Mouse (Mus musculus): Measurements from ENCODE around the gene Mrpl39. TPM values are rescaled to one million over a fixed set of nuclear protein-coding genes. Genes with fewer than 3 reads are reported as not detected.

Gene Mrpl39
- total and polyA plus RNA-seq, 2 experiments from 2014 or later, result 34.3 to 43.2 TPM

DNA sequence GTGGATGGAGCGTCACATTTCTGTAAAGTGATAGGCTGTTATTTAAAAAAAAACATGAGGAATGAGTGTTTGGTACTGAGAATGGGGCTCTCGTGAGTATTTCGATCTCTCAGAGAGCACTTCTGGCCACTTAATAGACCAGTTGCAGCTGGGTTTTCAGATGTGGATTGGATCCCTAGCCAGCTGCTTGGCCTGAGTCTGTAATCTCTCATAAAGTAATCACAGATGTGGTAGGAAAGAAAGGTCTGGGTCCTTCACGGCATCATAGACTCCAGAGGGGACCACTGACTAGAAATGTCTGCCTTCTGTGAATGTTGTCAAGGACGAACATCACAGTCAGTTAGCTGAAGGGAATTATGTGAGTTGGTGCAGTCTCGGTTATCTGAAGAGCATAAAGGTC is 42.9 kb upstream of the Mrpl39 start:
- no peaks in the 10 kb centered on the region for H3K4me1 ChIP-seq (ENCODE audit: insufficient read depth, low read length)
- H3K4me3 ChIP-seq (ENCODE audit: low read depth, low read length), result no peak overlapping the region
- TF ChIP-seq CTCF (IDR thresholded peaks at IDR 0.05), result no peak
- no peaks in the 10 kb centered on the region for H3K36me3 ChIP-seq (ENCODE audit: insufficient read depth, low read length)
- no peak overlapping the region for H3K4me2 ChIP-seq (ENCODE audit: low read depth, low read length, poor library complexity, severe bottlenecking)
- no peaks in the 10 kb centered on the region for H3K27me3 ChIP-seq (ENCODE audit: insufficient read depth, low read length)
- DNase-seq (ENCODE audit: low spot score), result no peak
- H3K9me3 ChIP-seq (ENCODE audit: low read length), result no peaks in the 10 kb centered on the region
- H3K9ac ChIP-seq (replicated peaks; ENCODE audit: low read length, poor library complexity, severe bottlenecking), result no peak overlapping the region
- WGBS, result 97% methylated on average over 6 of the region's 6 CpGs
- no peak for ATAC-seq (ENCODE audit: low FRiP score)
- no peak overlapping the region for H3K27ac ChIP-seq (ENCODE audit: low read depth, low read length)

GRCm38 (mm10) chr16:84776089-84776784 is 40.7 kb upstream of the Mrpl39 start:
- no peaks in the 10 kb centered on the region for H3K9me3 ChIP-seq (ENCODE audit: low read length)
- H3K9ac ChIP-seq (replicated peaks; ENCODE audit: low read length, poor library complexity, severe bottlenecking), result no peak overlapping the region
- DNase-seq (ENCODE audit: low spot score), result peak; percentile 17
- TF ChIP-seq CTCF (IDR thresholded peaks at IDR 0.05), result peak; percentile 57
- H3K27ac ChIP-seq (ENCODE audit: low read depth, low read length), result no peak overlapping the region
- no peaks in the 10 kb centered on the region for H3K36me3 ChIP-seq (ENCODE audit: insufficient read depth, low read length)
- H3K27me3 ChIP-seq (ENCODE audit: insufficient read depth, low read length), result no peaks in the 10 kb centered on the region
- H3K4me1 ChIP-seq (ENCODE audit: insufficient read depth, low read length), result 0 out of 2 replicates have a peak, but pooled peaks cover 4% of the 10 kb centered on the region
- WGBS, result 35% methylated on average over 7 of the region's 7 CpGs
- peak overlapping the region; percentile 98 for H3K4me2 ChIP-seq (ENCODE audit: low read depth, low read length, poor library complexity, severe bottlenecking)
- peak overlapping the region; percentile 57; the same call in 1 of the 2 replicates for H3K4me3 ChIP-seq (ENCODE audit: low read depth, low read length)
- ATAC-seq (ENCODE audit: low FRiP score), result no peak

- Histone ChIP-seq H3K4me1 (ENCODE audit: insufficient read depth, low read length) (0 out of 2 replicates have a peak, but pooled peaks cover 4% of the 10 kb centered on the region), H3K27me3 (ENCODE audit: insufficient read depth, low read length) (no peaks in the 10 kb centered on the region), H3K9ac (replicated peaks; ENCODE audit: low read length, poor library complexity, severe bottlenecking) (no peak overlapping the region), H3K27ac (ENCODE audit: low read depth, low read length) (no peak overlapping the region), H3K9me3 (ENCODE audit: low read length) (no peaks in the 10 kb centered on the region), H3K4me3 (ENCODE audit: low read depth, low read length) (peak overlapping the region; percentile 57), H3K36me3 (ENCODE audit: insufficient read depth, low read length) (no peaks in the 10 kb centered on the region), H3K4me2 (ENCODE audit: low read depth, low read length, poor library complexity, severe bottlenecking) (peak overlapping the region; percentile 98)
- ATAC-seq (ENCODE audit: low FRiP score) (no peak), DNase-seq (ENCODE audit: low spot score) (no peak)
- TF ChIP-seq CTCF (IDR thresholded peaks at IDR 0.05), result no peak
- WGBS, result 10% methylated on average over 11 of the region's 11 CpGs
These were observed 39.8 kb upstream of the Mrpl39 start for GRCm38 (mm10) chr16:84775356-84775755.

GRCm38 (mm10) chr16:84774761-84775231 is 39.3 kb upstream of the Mrpl39 start:
- no peaks in the 10 kb centered on the region for H3K27me3 ChIP-seq (ENCODE audit: insufficient read depth, low read length)
- H3K27ac ChIP-seq (ENCODE audit: low read depth, low read length), result peak overlapping the region; percentile 78
- 0 out of 2 replicates have a peak, but pooled peaks cover 4% of the 10 kb centered on the region for H3K4me1 ChIP-seq (ENCODE audit: insufficient read depth, low read length)
- H3K9me3 ChIP-seq (ENCODE audit: low read length), result no peaks in the 10 kb centered on the region
- WGBS, result 2% methylated on average over 23 of the region's 23 CpGs
- no peak for TF ChIP-seq CTCF (IDR thresholded peaks at IDR 0.05)
- H3K4me2 ChIP-seq (ENCODE audit: low read depth, low read length, poor library complexity, severe bottlenecking), result peak overlapping the region; percentile 98
- peak; percentile 53 for ATAC-seq (ENCODE audit: low FRiP score)
- peak overlapping the region; percentile 63; the same call in 1 of the 2 replicates for H3K9ac ChIP-seq (replicated peaks; ENCODE audit: low read length, poor library complexity, severe bottlenecking)
- peak overlapping the region; percentile 57 for H3K4me3 ChIP-seq (ENCODE audit: low read depth, low read length)
- H3K36me3 ChIP-seq (ENCODE audit: insufficient read depth, low read length), result no peaks in the 10 kb centered on the region
- peak; percentile 83 for DNase-seq (ENCODE audit: low spot score)

- Histone ChIP-seq H3K27ac (ENCODE audit: low read depth, low read length) (peak within 1 kb of the TSS; percentile 78), H3K4me2 (ENCODE audit: low read depth, low read length, poor library complexity, severe bottlenecking) (peak within 1 kb of the TSS; percentile 98), H3K4me3 (ENCODE audit: low read depth, low read length) (peak within 1 kb of the TSS; percentile 57), H3K4me1 (ENCODE audit: insufficient read depth, low read length) (0 out of 2 replicates have a peak, but pooled peaks cover 4% of the 10 kb centered on the region), H3K36me3 (ENCODE audit: insufficient read depth, low read length) (no peaks in the 10 kb centered on the region), H3K9ac (replicated peaks; ENCODE audit: low read length, poor library complexity, severe bottlenecking) (peak within 1 kb of the TSS; percentile 63), H3K9me3 (ENCODE audit: low read length) (no peaks in the 10 kb centered on the region), H3K27me3 (ENCODE audit: insufficient read depth, low read length) (no peaks in the 10 kb centered on the region)
- WGBS, result under 1% methylated on average over 41 of the region's 43 CpGs
- ATAC-seq (ENCODE audit: low FRiP score) (peak; percentile 83), DNase-seq (ENCODE audit: low spot score) (peak; percentile 72)
- peak; percentile 19; the same call in 1 of the 2 replicates for TF ChIP-seq CTCF (IDR thresholded peaks at IDR 0.05)
These were observed 38.6 kb upstream of the Mrpl39 start, which contains the start of gene Jam2 for GRCm38 (mm10) chr16:84774003-84774703. Jam2 (plus strand) TSS chr16:84774123.

All from midbrain, postnatal 0 days (tissue).